Mouse (Mus musculus) MEL (cell line): Measurements from ENCODE around the gene Rnf217.

ENCODE experiments used
- CHD1 ChIP-seq: IDR thresholded peaks from 2 replicates; pipeline ENCODE4 v1.6.1; 2012; ENCODE audit warnings: low read depth, mild to moderate bottlenecking, inconsistent platforms, low read length, improper control_type of control experiment
- CTCF ChIP-seq, 3 experiments: IDR thresholded peaks in 2 of 3; conservative IDR thresholded peaks in 1 of 3; 2 replicates each; pipeline ENCODE4 v1.5.1; 2011 to 2012; ENCODE audit warnings: low read length in 3 of 3, low read depth in 2 of 3, mild to moderate bottlenecking in 2 of 3, improper control_type of control experiment in 1 of 3, inconsistent platforms in 1 of 3, mixed read lengths in 1 of 3, moderate library complexity in 1 of 3; ENCODE audit not compliant: control insufficient read depth in 1 of 3, insufficient read depth in 1 of 3, poor library complexity in 1 of 3, severe bottlenecking in 1 of 3
- ETS1 ChIP-seq: IDR thresholded peaks from 2 replicates; pipeline ENCODE4 v1.6.1; 2012; ENCODE audit warnings: low read depth, mild to moderate bottlenecking, inconsistent platforms, low read length, improper control_type of control experiment, moderate library complexity
- GATA1 ChIP-seq: IDR thresholded peaks from 2 replicates; pipeline ENCODE4 v1.6.1; 2011; ENCODE audit warnings: low read depth, low read length, improper control_type of control experiment
- MAFK ChIP-seq: IDR thresholded peaks from 2 replicates; pipeline ENCODE4 v1.6.1; 2011; ENCODE audit warnings: low read depth, mild to moderate bottlenecking, low read length, improper control_type of control experiment, borderline replicate concordance
- MAZ ChIP-seq: IDR thresholded peaks from 2 replicates; pipeline ENCODE4 v1.6.1; 2012; ENCODE audit warnings: low read depth, mild to moderate bottlenecking, inconsistent platforms, low read length, improper control_type of control experiment
- NELFE ChIP-seq: IDR thresholded peaks from 2 replicates; pipeline ENCODE4 v1.6.1; 2011; ENCODE audit warnings: low read depth, low read length, improper control_type of control experiment
- POLR2A ChIP-seq, 2 experiments: IDR thresholded peaks; 2 replicates each; pipeline ENCODE4 v1.6.1; 2011 to 2012; ENCODE audit warnings: low read length in 2 of 2, mild to moderate bottlenecking in 2 of 2, control low read depth in 1 of 2, improper control_type of control experiment in 1 of 2, low read depth in 1 of 2, moderate library complexity in 1 of 2; ENCODE audit not compliant: control insufficient read depth in 1 of 2, insufficient read depth in 1 of 2, poor library complexity in 1 of 2
- POLR2AphosphoS2 ChIP-seq: IDR thresholded peaks from 2 replicates; pipeline ENCODE4 v1.6.1; 2011; ENCODE audit warnings: low read length, improper control_type of control experiment
- RCOR1 ChIP-seq: IDR thresholded peaks from 2 replicates; pipeline ENCODE4 v1.6.1; 2012; ENCODE audit warnings: low read depth, mild to moderate bottlenecking, inconsistent platforms, low read length, improper control_type of control experiment
- USF1 ChIP-seq: IDR thresholded peaks from 2 replicates; pipeline ENCODE4 v1.6.1; 2014; ENCODE audit warnings: low read depth, mild to moderate bottlenecking, inconsistent platforms, low read length, improper control_type of control experiment, moderate library complexity
- ZC3H11A ChIP-seq: IDR thresholded peaks from 2 replicates; pipeline ENCODE4 v1.6.1; 2012; ENCODE audit warnings: low read depth, mild to moderate bottlenecking, inconsistent platforms, low read length, improper control_type of control experiment
- ZKSCAN1 ChIP-seq: IDR thresholded peaks from 2 replicates; pipeline ENCODE4 v1.6.1; 2012; ENCODE audit warnings: low read depth, mild to moderate bottlenecking, inconsistent platforms, low read length, improper control_type of control experiment, moderate library complexity
- ZNF384 ChIP-seq: IDR thresholded peaks from 2 replicates; pipeline ENCODE4 v1.6.1; 2012; ENCODE audit warnings: low read depth, mild to moderate bottlenecking, inconsistent platforms, low read length, improper control_type of control experiment

DNA sequence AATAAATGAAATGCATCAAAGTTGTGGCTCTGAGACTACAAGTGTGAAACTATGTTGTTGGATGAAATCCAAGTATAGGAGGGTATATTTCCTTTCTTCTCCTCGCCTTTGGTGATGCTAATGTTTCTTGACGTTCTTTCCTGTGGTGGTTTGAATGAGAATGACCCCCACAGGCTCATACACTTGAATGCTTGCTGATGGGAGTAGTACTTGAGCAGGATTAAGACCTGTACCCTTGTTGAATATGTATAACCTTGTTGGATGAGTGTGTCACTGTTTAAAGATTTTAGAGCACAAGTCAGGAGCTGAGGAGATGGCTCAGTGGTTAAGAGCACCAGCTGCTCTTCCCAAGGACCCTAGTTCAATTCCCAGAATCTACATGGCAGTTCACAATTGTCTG, 6.4 kb upstream of the Rnf217 start:
- TF ChIP-seq POLR2AphosphoS2 = no peak
- no peak for TF ChIP-seq USF1
- TF ChIP-seq GATA1 = no peak
- TF ChIP-seq CTCF (IDR thresholded peaks at IDR 0.05 in 2 of 3, conservative IDR thresholded peaks at IDR 0.05 in 1 of 3; ENCODE audit: control insufficient read depth in 1 of 3, insufficient read depth in 1 of 3, low read depth in 2 of 3, low read length in 3 of 3, poor library complexity in 1 of 3, severe bottlenecking in 1 of 3) = no peak
- TF ChIP-seq ZNF384 = no peak
- no peak for TF ChIP-seq MAZ
- no peak for TF ChIP-seq RCOR1
- TF ChIP-seq MAFK = no peak
- no peak for TF ChIP-seq POLR2A (IDR thresholded peaks at IDR 0.05; ENCODE audit: control insufficient read depth in 1 of 2, insufficient read depth in 1 of 2, low read depth in 1 of 2, low read length in 2 of 2, poor library complexity in 1 of 2)
- no peak for TF ChIP-seq ETS1
- no peak for TF ChIP-seq ZC3H11A
- TF ChIP-seq ZKSCAN1 = no peak
- no peak for TF ChIP-seq NELFE
- no peak for TF ChIP-seq CHD1
